Mouse (Mus musculus): Measurements from ENCODE around the gene Sun1.

Gene Sun1

GRCm38 (mm10) chr5:139287099-139287498 is 86.7 kb downstream of the Sun1 start:
- no peak for DNase-seq

GRCm38 (mm10) chr5:139287787-139288186 is 87.3 kb downstream of the Sun1 start:
- no peak for DNase-seq

- no peak for DNase-seq
Observed at GRCm38 (mm10) chr5:139288591-139288990, 88.2 kb downstream of the Sun1 start.

GRCm38 (mm10) chr5:139290467-139291259 is 90.2 kb downstream of the Sun1 start:
- DNase-seq: no peak

GRCm38 (mm10) chr5:139291811-139292560 is 91.5 kb downstream of the Sun1 start:
- no peak for DNase-seq

- no peak for DNase-seq
Observed at GRCm38 (mm10) chr5:139294089-139294488, 93.7 kb downstream of the Sun1 start.

GRCm38 (mm10) chr5:139297092-139297491 is 96.7 kb downstream of the Sun1 start:
- no peak for DNase-seq

GRCm38 (mm10) chr5:139297745-139298144 is 97.3 kb downstream of the Sun1 start:
- DNase-seq: no peak

Data from cerebellum, adult 11-12 months (tissue).